Mouse (Mus musculus): ENCODE measurements around the gene Tdgf1. TPM values are rescaled to one million over a fixed set of nuclear protein-coding genes. Genes with fewer than 3 reads are reported as not detected.

Gene Tdgf1
- polyA plus RNA-seq (2015; fragmentation: Nextera tagmentation; extraction: Ambion mirVana), result 0.62 and 0.87 TPM in 2 replicates

GRCm38 (mm10) chr9:110945926-110946325 is at the start of gene Tdgf1:
TSS of gene Tdgf1 (minus strand) at chr9:110946158.
- Histone ChIP-seq H3K27ac (no peak within 1 kb of the TSS), H3K4me1 (peaks cover 22% of the 10 kb centered on the region), H3K36me3 (no peaks in the 10 kb centered on the region), H3K9ac (no peak within 1 kb of the TSS), H3K9me3 (no peaks in the 10 kb centered on the region), H3K4me2 (peak within 1 kb of the TSS; percentile 26), H3K27me3 (peaks cover 49% of the 10 kb centered on the region), H3K4me3 (peak within 1 kb of the TSS; percentile 4; the same call in 1 of the 2 replicates)
- WGBS, result 12% methylated on average over 11 of the region's 11 CpGs
- no peak for ATAC-seq (ENCODE audit: insufficient number of reproducible peaks, insufficient read depth, low FRiP score, low TSS enrichment, low read depth)

GRCm38 (mm10) chr9:110994716-110995172 is 48.8 kb upstream of the Tdgf1 start:
- Histone ChIP-seq H3K9me3 (no peaks in the 10 kb centered on the region), H3K4me1 (no peaks in the 10 kb centered on the region), H3K36me3 (no peaks in the 10 kb centered on the region), H3K27me3 (no peaks in the 10 kb centered on the region; the same call in 1 of the 2 replicates), H3K4me3 (peak overlapping the region; percentile 42), H3K4me2 (peak overlapping the region; percentile 54), H3K27ac (no peak overlapping the region; the same call in 1 of the 2 replicates), H3K9ac (peak overlapping the region; percentile 57)
- WGBS, result 8% methylated on average over 13 of the region's 13 CpGs
- peak; percentile 75; the same call in 1 of the 2 replicates for ATAC-seq (ENCODE audit: insufficient number of reproducible peaks, insufficient read depth, low FRiP score, low TSS enrichment, low read depth)

GRCm38 (mm10) chr9:110993281-110993709 is 47.3 kb upstream of the Tdgf1 start:
- Histone ChIP-seq H3K36me3 (no peaks in the 10 kb centered on the region), H3K27me3 (no peaks in the 10 kb centered on the region; the same call in 1 of the 2 replicates), H3K4me2 (no peak overlapping the region), H3K9ac (no peak overlapping the region), H3K4me3 (no peak overlapping the region), H3K27ac (no peak overlapping the region), H3K9me3 (no peaks in the 10 kb centered on the region), H3K4me1 (no peaks in the 10 kb centered on the region)
- no peak for ATAC-seq (ENCODE audit: insufficient number of reproducible peaks, insufficient read depth, low FRiP score, low TSS enrichment, low read depth)
- 28% methylated on average over 3 of the region's 3 CpGs for WGBS

- H3K27me3 ChIP-seq, result no peaks in the 10 kb centered on the region; the same call in 1 of the 2 replicates
- no peak within 1 kb of the TSS for H3K4me2 ChIP-seq
- H3K27ac ChIP-seq, result no peak within 1 kb of the TSS
- no peaks in the 10 kb centered on the region for H3K9me3 ChIP-seq
- 61% methylated on average over 6 of the region's 6 CpGs for WGBS
- no peak within 1 kb of the TSS for H3K9ac ChIP-seq
- H3K4me3 ChIP-seq, result no peak within 1 kb of the TSS
- no peaks in the 10 kb centered on the region for H3K36me3 ChIP-seq
- ATAC-seq (ENCODE audit: insufficient number of reproducible peaks, insufficient read depth, low FRiP score, low TSS enrichment, low read depth), result no peak
- no peaks in the 10 kb centered on the region for H3K4me1 ChIP-seq
Measured at GRCm38 (mm10) chr9:110990204-110990603, 44.2 kb upstream of the Tdgf1 start, which contains the start of gene Rtp3. TSS of gene Rtp3 (minus strand) at chr9:110990583.

GRCm38 (mm10) chr9:110989543-110989942 is 43.6 kb upstream of the Tdgf1 start:
- Histone ChIP-seq H3K27me3 (no peaks in the 10 kb centered on the region; the same call in 1 of the 2 replicates), H3K36me3 (no peaks in the 10 kb centered on the region), H3K4me3 (no peak overlapping the region), H3K9ac (no peak overlapping the region), H3K4me2 (no peak overlapping the region), H3K9me3 (no peaks in the 10 kb centered on the region), H3K27ac (no peak overlapping the region), H3K4me1 (no peaks in the 10 kb centered on the region)
- ATAC-seq (ENCODE audit: insufficient number of reproducible peaks, insufficient read depth, low FRiP score, low TSS enrichment, low read depth), result no peak
- 90% methylated on average over 2 of the region's 2 CpGs for WGBS

- no peaks in the 10 kb centered on the region for H3K36me3 ChIP-seq
- no peak overlapping the region for H3K4me2 ChIP-seq
- no peaks in the 10 kb centered on the region for H3K9me3 ChIP-seq
- H3K27ac ChIP-seq, result no peak overlapping the region
- H3K4me1 ChIP-seq, result no peaks in the 10 kb centered on the region
- H3K27me3 ChIP-seq, result no peaks in the 10 kb centered on the region; the same call in 1 of the 2 replicates
- no peak overlapping the region for H3K9ac ChIP-seq
- 68% methylated on average over 4 of the region's 4 CpGs for WGBS
- no peak for ATAC-seq (ENCODE audit: insufficient number of reproducible peaks, insufficient read depth, low FRiP score, low TSS enrichment, low read depth)
- H3K4me3 ChIP-seq, result no peak overlapping the region
Measured at GRCm38 (mm10) chr9:110989141-110989540, 43.2 kb upstream of the Tdgf1 start.

GRCm38 (mm10) chr9:110988078-110988477 is 42.1 kb upstream of the Tdgf1 start:
- H3K9me3 ChIP-seq, result no peaks in the 10 kb centered on the region
- no peaks in the 10 kb centered on the region for H3K4me1 ChIP-seq
- WGBS, result 76% methylated on average over 3 of the region's 3 CpGs
- H3K4me3 ChIP-seq, result no peak overlapping the region
- no peaks in the 10 kb centered on the region; the same call in 1 of the 2 replicates for H3K27me3 ChIP-seq
- H3K4me2 ChIP-seq, result no peak overlapping the region
- H3K27ac ChIP-seq, result no peak overlapping the region
- ATAC-seq (ENCODE audit: insufficient number of reproducible peaks, insufficient read depth, low FRiP score, low TSS enrichment, low read depth), result no peak
- H3K36me3 ChIP-seq, result no peaks in the 10 kb centered on the region
- H3K9ac ChIP-seq, result no peak overlapping the region

- WGBS, result 87% methylated on average over 4 of the region's 4 CpGs
- H3K4me3 ChIP-seq, result no peak overlapping the region
- 0 out of 2 replicates have a peak overlapping the region, but pooled peaks have one; percentile 0 for H3K9ac ChIP-seq
- ATAC-seq (ENCODE audit: insufficient number of reproducible peaks, insufficient read depth, low FRiP score, low TSS enrichment, low read depth), result no peak
- no peaks in the 10 kb centered on the region for H3K36me3 ChIP-seq
- no peaks in the 10 kb centered on the region for H3K9me3 ChIP-seq
- H3K27me3 ChIP-seq, result no peaks in the 10 kb centered on the region; the same call in 1 of the 2 replicates
- no peak overlapping the region for H3K4me2 ChIP-seq
- no peaks in the 10 kb centered on the region for H3K4me1 ChIP-seq
- no peak overlapping the region for H3K27ac ChIP-seq
Measured at GRCm38 (mm10) chr9:110987331-110987730, 41.4 kb upstream of the Tdgf1 start.

GRCm38 (mm10) chr9:110985951-110986350 is 40.0 kb upstream of the Tdgf1 start:
- ATAC-seq (ENCODE audit: insufficient number of reproducible peaks, insufficient read depth, low FRiP score, low TSS enrichment, low read depth), result no peak
- Histone ChIP-seq H3K4me3 (no peak overlapping the region), H3K9me3 (no peaks in the 10 kb centered on the region), H3K27me3 (no peaks in the 10 kb centered on the region), H3K4me1 (no peaks in the 10 kb centered on the region), H3K9ac (no peak overlapping the region), H3K27ac (no peak overlapping the region), H3K4me2 (no peak overlapping the region), H3K36me3 (no peaks in the 10 kb centered on the region)
- WGBS, result 88% methylated on average over 8 of the region's 8 CpGs

- WGBS, result 92% methylated on average over 5 of the region's 5 CpGs
- H3K36me3 ChIP-seq, result no peaks in the 10 kb centered on the region
- no peaks in the 10 kb centered on the region for H3K4me1 ChIP-seq
- no peak overlapping the region for H3K27ac ChIP-seq
- no peak overlapping the region for H3K4me3 ChIP-seq
- H3K9ac ChIP-seq, result no peak overlapping the region
- ATAC-seq (ENCODE audit: insufficient number of reproducible peaks, insufficient read depth, low FRiP score, low TSS enrichment, low read depth), result no peak
- H3K27me3 ChIP-seq, result no peaks in the 10 kb centered on the region
- H3K4me2 ChIP-seq, result no peak overlapping the region
- no peaks in the 10 kb centered on the region for H3K9me3 ChIP-seq
Measured at GRCm38 (mm10) chr9:110985541-110985940, 39.6 kb upstream of the Tdgf1 start.

- Histone ChIP-seq H3K4me1 (no peaks in the 10 kb centered on the region), H3K4me2 (no peak overlapping the region), H3K4me3 (no peak overlapping the region), H3K27me3 (no peaks in the 10 kb centered on the region), H3K9me3 (no peaks in the 10 kb centered on the region), H3K9ac (no peak overlapping the region), H3K27ac (no peak overlapping the region), H3K36me3 (no peaks in the 10 kb centered on the region)
- ATAC-seq (ENCODE audit: insufficient number of reproducible peaks, insufficient read depth, low FRiP score, low TSS enrichment, low read depth), result no peak
- WGBS, result 89% methylated on average over 9 of the region's 9 CpGs
Measured at GRCm38 (mm10) chr9:110984096-110984495, 38.1 kb upstream of the Tdgf1 start.

- H3K36me3 ChIP-seq, result no peaks in the 10 kb centered on the region
- WGBS, result 53% methylated on average over 4 of the region's 4 CpGs
- H3K4me3 ChIP-seq, result no peak overlapping the region
- H3K9me3 ChIP-seq, result no peaks in the 10 kb centered on the region
- no peaks in the 10 kb centered on the region for H3K4me1 ChIP-seq
- no peak overlapping the region for H3K9ac ChIP-seq
- no peak overlapping the region for H3K4me2 ChIP-seq
- ATAC-seq (ENCODE audit: insufficient number of reproducible peaks, insufficient read depth, low FRiP score, low TSS enrichment, low read depth), result no peak
- no peaks in the 10 kb centered on the region for H3K27me3 ChIP-seq
- H3K27ac ChIP-seq, result no peak overlapping the region
Measured at GRCm38 (mm10) chr9:110982351-110982750, 36.4 kb upstream of the Tdgf1 start.
